Mouse (Mus musculus) midbrain, embryonic 13.5 days (tissue): ENCODE measurements around the gene Chil5. TPM values are rescaled to one million over a fixed set of nuclear protein-coding genes. Genes with fewer than 3 reads are reported as not detected.
A peak's percentile ranks its signal among the peaks of the same experiment; 100 is the strongest.
"Not testable (repeated sequence)": the region's sequence is repeated elsewhere in the genome, so short reads cannot be mapped to it uniquely, and the experiment has no call there.

Experiments used
- ATAC-seq: fragments of 200-750 bp; cut with Nextera tagmentation; 2 replicates; pipeline ENCODE4 v1.8.0; 2017; ENCODE audit warnings: mild to moderate bottlenecking, moderate TSS enrichment, moderate library complexity
- H3K27ac ChIP-seq: fragments of 300-500 bp; sonication (generic); 2 replicates; pipeline ENCODE4 v1.5.1; 2015; ENCODE audit warnings: inconsistent platforms, mild to moderate bottlenecking, moderate library complexity
- H3K27me3 ChIP-seq: fragments of 300-500 bp; sonication (generic); 2 replicates; pipeline ENCODE4 v1.6.1; 2015; ENCODE audit warnings: mild to moderate bottlenecking, inconsistent platforms
- H3K36me3 ChIP-seq: fragments of 300-500 bp; sonication (generic); 2 replicates; pipeline ENCODE4 v1.6.1; 2015; ENCODE audit warnings: mild to moderate bottlenecking, inconsistent platforms
- H3K4me1 ChIP-seq: fragments of 300-500 bp; sonication (generic); replicated peaks from 2 replicates; pipeline ENCODE4 v1.6.1; 2015; ENCODE audit warnings: inconsistent platforms
- H3K4me2 ChIP-seq: fragments of 300-500 bp; sonication (generic); replicated peaks from 2 replicates; pipeline ENCODE4 v1.6.1; 2015; ENCODE audit warnings: moderate library complexity, mild to moderate bottlenecking, inconsistent platforms
- H3K4me3 ChIP-seq: fragments of 300-500 bp; sonication (generic); replicated peaks from 2 replicates; pipeline ENCODE4 v1.5.1; 2015; ENCODE audit warnings: mild to moderate bottlenecking, inconsistent platforms
- H3K9ac ChIP-seq: fragments of 300-500 bp; sonication (generic); replicated peaks from 2 replicates; pipeline ENCODE4 v1.6.1; 2015; ENCODE audit warnings: mild to moderate bottlenecking, inconsistent platforms
- H3K9me3 ChIP-seq: fragments of 300-500 bp; sonication (generic); 2 replicates; pipeline ENCODE4 v1.6.1; 2016; ENCODE audit warnings: mild to moderate bottlenecking, inconsistent platforms
- WGBS: fragments of 180-500 bp; shearing (Covaris S2); methylation state at CpG from one replicate; pipeline ENCODE4 v1.1.7; 2015; 5-methylcytosine and 5-hydroxymethylcytosine counted together
- polyA plus RNA-seq: library from polyadenylated mRNA; unstranded; fragments of >200 nt; fragmentation: Nextera tagmentation; extraction: Ambion mirVana; gene quantifications from 2 replicates; pipeline ENCODE4 v1.2.1, GENCODE M21; 2015

The Chil5 gene
- not detected in 2 replicates for polyA plus RNA-seq

GRCm38 (mm10) chr3:106032781-106033180, at the start of gene Chil5:
Gene Chil5, minus strand, starts transcription at chr3:106032814.
- 97% methylated on average over 1 of the region's 1 CpGs for WGBS
- Histone ChIP-seq H3K9ac (no peak within 1 kb of the TSS), H3K4me1 (no peaks in the 10 kb centered on the region), H3K27me3 (no peaks in the 10 kb centered on the region), H3K4me2 (no peak within 1 kb of the TSS), H3K4me3 (no peak within 1 kb of the TSS), H3K36me3 (no peaks in the 10 kb centered on the region), H3K27ac (no peak within 1 kb of the TSS), H3K9me3 (no peaks in the 10 kb centered on the region)
- no peak for ATAC-seq

GRCm38 (mm10) chr3:106074824-106075223, 42.2 kb upstream of the Chil5 start:
- WGBS = 71% methylated on average over 1 of the region's 1 CpGs
- no peak for ATAC-seq
- H3K36me3 ChIP-seq = no peaks in the 10 kb centered on the region
- H3K27me3 ChIP-seq = no peaks in the 10 kb centered on the region
- H3K4me1 ChIP-seq = no peaks in the 10 kb centered on the region
- no peak overlapping the region for H3K4me3 ChIP-seq
- no peak overlapping the region for H3K4me2 ChIP-seq
- no peaks in the 10 kb centered on the region for H3K9me3 ChIP-seq
- no peak overlapping the region for H3K9ac ChIP-seq
- no peak overlapping the region for H3K27ac ChIP-seq

GRCm38 (mm10) chr3:106070994-106071393, 38.4 kb upstream of the Chil5 start:
- 91% methylated on average over 2 of the region's 2 CpGs for WGBS

GRCm38 (mm10) chr3:106067707-106068106, 35.1 kb upstream of the Chil5 start:
- not testable (repeated sequence) for H3K27me3 ChIP-seq, H3K9me3 ChIP-seq, H3K9ac ChIP-seq, H3K27ac ChIP-seq, H3K4me3 ChIP-seq, H3K4me1 ChIP-seq, ATAC-seq, H3K36me3 ChIP-seq, H3K4me2 ChIP-seq
- whole genome bisulfite sequencing = 39% methylated on average over 5 of the region's 5 CpGs

More at GRCm38 (mm10) chr3:106070994-106071393, 38.4 kb upstream of the Chil5 start:
- H3K36me3 ChIP-seq = no peaks in the 10 kb centered on the region
- H3K4me2 ChIP-seq = no peak overlapping the region
- H3K9ac ChIP-seq = no peak overlapping the region
- H3K27ac ChIP-seq = no peak overlapping the region
- H3K27me3 ChIP-seq = no peaks in the 10 kb centered on the region
- H3K4me3 ChIP-seq = no peak overlapping the region
- no peaks in the 10 kb centered on the region for H3K9me3 ChIP-seq
- no peak for ATAC-seq
- H3K4me1 ChIP-seq = no peaks in the 10 kb centered on the region

- WGBS = 87% methylated on average over 3 of the region's 3 CpGs
- ATAC-seq = no peak
- H3K4me3 ChIP-seq = no peak overlapping the region
- no peaks in the 10 kb centered on the region for H3K4me1 ChIP-seq
- no peaks in the 10 kb centered on the region for H3K27me3 ChIP-seq
- no peak overlapping the region for H3K9ac ChIP-seq
- H3K4me2 ChIP-seq = no peak overlapping the region
- H3K27ac ChIP-seq = no peak overlapping the region
- H3K36me3 ChIP-seq = no peaks in the 10 kb centered on the region
- H3K9me3 ChIP-seq = no peaks in the 10 kb centered on the region
These were observed 25.4 kb upstream of the Chil5 start for GRCm38 (mm10) chr3:106057966-106058365.

GRCm38 (mm10) chr3:106051896-106052295, 19.3 kb upstream of the Chil5 start:
- Histone ChIP-seq H3K27me3 (no peaks in the 10 kb centered on the region), H3K4me3 (no peak overlapping the region)
- 74% methylated on average over 18 of the region's 18 CpGs for WGBS

GRCm38 (mm10) chr3:106040306-106040705, 7.7 kb upstream of the Chil5 start:
- Histone ChIP-seq H3K27ac (no peak overlapping the region), H3K4me3 (no peak overlapping the region), H3K9me3 (no peaks in the 10 kb centered on the region), H3K36me3 (no peaks in the 10 kb centered on the region), H3K4me1 (no peaks in the 10 kb centered on the region), H3K9ac (no peak overlapping the region), H3K4me2 (no peak overlapping the region), H3K27me3 (no peaks in the 10 kb centered on the region)
- no peak for ATAC-seq
- WGBS = 93% methylated on average over 2 of the region's 2 CpGs

More at GRCm38 (mm10) chr3:106051896-106052295, 19.3 kb upstream of the Chil5 start:
- Histone ChIP-seq H3K9me3 (no peaks in the 10 kb centered on the region), H3K27ac (no peak overlapping the region), H3K9ac (no peak overlapping the region), H3K36me3 (no peaks in the 10 kb centered on the region), H3K4me1 (no peaks in the 10 kb centered on the region), H3K4me2 (no peak overlapping the region)
- ATAC-seq = no peak

GRCm38 (mm10) chr3:106024135-106024534, 8.5 kb downstream of the Chil5 start:
- WGBS = 93% methylated on average over 2 of the region's 2 CpGs
- no peak for ATAC-seq

GRCm38 (mm10) chr3:106021840-106022239, 10.8 kb downstream of the Chil5 start:
- ATAC-seq = no peak

More at GRCm38 (mm10) chr3:106024135-106024534, 8.5 kb downstream of the Chil5 start:
- Histone ChIP-seq H3K36me3 (no peaks in the 10 kb centered on the region), H3K9me3 (no peaks in the 10 kb centered on the region), H3K4me2 (no peak overlapping the region), H3K9ac (no peak overlapping the region), H3K27me3 (no peaks in the 10 kb centered on the region), H3K4me3 (no peak overlapping the region), H3K4me1 (no peaks in the 10 kb centered on the region), H3K27ac (no peak overlapping the region)

GRCm38 (mm10) chr3:106014546-106014945, 18.1 kb downstream of the Chil5 start, which contains the start of gene Pifo:
Gene Pifo, minus strand, starts transcription at chr3:106014646.
- ATAC-seq = no peak
- Histone ChIP-seq H3K4me1 (no peaks in the 10 kb centered on the region), H3K4me3 (no peak within 1 kb of the TSS), H3K9me3 (no peaks in the 10 kb centered on the region), H3K27ac (no peak within 1 kb of the TSS), H3K36me3 (no peaks in the 10 kb centered on the region), H3K9ac (no peak within 1 kb of the TSS), H3K27me3 (no peaks in the 10 kb centered on the region), H3K4me2 (no peak within 1 kb of the TSS)
- WGBS = 91% methylated on average over 2 of the region's 2 CpGs

More at GRCm38 (mm10) chr3:106021840-106022239, 10.8 kb downstream of the Chil5 start:
- no peak overlapping the region for H3K4me3 ChIP-seq
- H3K4me2 ChIP-seq = no peak overlapping the region
- H3K36me3 ChIP-seq = no peaks in the 10 kb centered on the region
- no peak overlapping the region for H3K27ac ChIP-seq
- H3K27me3 ChIP-seq = no peaks in the 10 kb centered on the region
- H3K9me3 ChIP-seq = no peaks in the 10 kb centered on the region
- H3K9ac ChIP-seq = no peak overlapping the region
- no peaks in the 10 kb centered on the region for H3K4me1 ChIP-seq

- H3K4me2 ChIP-seq, H3K27me3 ChIP-seq, ATAC-seq, H3K27ac ChIP-seq, H3K9ac ChIP-seq, H3K4me3 ChIP-seq, H3K36me3 ChIP-seq, H3K9me3 ChIP-seq: not testable (repeated sequence)
- H3K4me1 ChIP-seq = peaks cover 11% of the 10 kb centered on the region
- 71% methylated on average over 10 of the region's 10 CpGs for WGBS
These were observed 29.3 kb downstream of the Chil5 start for GRCm38 (mm10) chr3:106003360-106003759.

GRCm38 (mm10) chr3:106001416-106002370, 30.9 kb downstream of the Chil5 start:
- Histone ChIP-seq H3K36me3 (no peaks in the 10 kb centered on the region), H3K27me3 (no peaks in the 10 kb centered on the region), H3K4me2 (peak overlapping the region; percentile 53), H3K27ac (no peak overlapping the region), H3K9ac (no peak overlapping the region), H3K4me3 (peak overlapping the region; percentile 24), H3K9me3 (no peaks in the 10 kb centered on the region), H3K4me1 (peaks cover 11% of the 10 kb centered on the region)
- 20% methylated on average over 17 of the region's 17 CpGs for WGBS
- peak; percentile 97 for ATAC-seq
